Mouse (Mus musculus) ES-E14 (cell line): Measurements from ENCODE around the gene Vrk1.

Experiments
- CHD2 ChIP-seq: IDR thresholded peaks from 2 replicates; pipeline ENCODE4 v1.6.1; 2014; ENCODE audit warnings: mild to moderate bottlenecking, low read depth, low read length, inconsistent platforms
- HCFC1 ChIP-seq: IDR thresholded peaks from 2 replicates; pipeline ENCODE4 v1.6.1; 2012; ENCODE audit warnings: low read length, inconsistent platforms, borderline replicate concordance; ENCODE audit not compliant: insufficient read depth
- MAFK ChIP-seq: IDR thresholded peaks from 2 replicates; pipeline ENCODE4 v1.6.1; 2014; ENCODE audit warnings: mild to moderate bottlenecking, low read depth, low read length, inconsistent platforms; ENCODE audit not compliant: insufficient read depth
- ZC3H11A ChIP-seq: IDR thresholded peaks from 2 replicates; pipeline ENCODE4 v1.6.1; 2012; ENCODE audit warnings: low read depth, mild to moderate bottlenecking, inconsistent platforms, low read length, borderline replicate concordance
- ZNF384 ChIP-seq: IDR thresholded peaks from 2 replicates; pipeline ENCODE4 v1.6.1; 2012; ENCODE audit warnings: low read depth, low read length, inconsistent platforms

- no peak for TF ChIP-seq ZC3H11A
- TF ChIP-seq CHD2: no peak
- TF ChIP-seq HCFC1: no peak
- no peak for TF ChIP-seq MAFK
- TF ChIP-seq ZNF384: no peak
Measured at GRCm38 (mm10) chr12:106040259-106040658, 30.2 kb downstream of the Vrk1 start.
